Mouse (Mus musculus) liver, embryonic 14.5 days (tissue): Measurements from ENCODE around the gene Specc1l. TPM values are rescaled to one million over a fixed set of nuclear protein-coding genes. Genes with fewer than 3 reads are reported as not detected.

ENCODE experiments used
- ATAC-seq: fragments of 200-750 bp; cut with Nextera tagmentation; 2 replicates; pipeline ENCODE4 v1.8.0; 2017; ENCODE audit warnings: moderate number of reproducible peaks, mild to moderate bottlenecking, moderate library complexity; ENCODE audit not compliant: insufficient read depth
- DNase-seq, 3 experiments: peaks; one replicate each; pipeline ENCODE4 v3.0.0-alpha.2; 2012 to 2013; ENCODE audit warnings: low read depth in 3 of 3, low spot score in 3 of 3
- H3K27ac ChIP-seq: fragments of 300-500 bp; sonication (generic); 2 replicates; pipeline ENCODE4 v1.5.1; 2014; ENCODE audit warnings: moderate library complexity, mild to moderate bottlenecking, control low read depth, inconsistent platforms
- H3K27me3 ChIP-seq: fragments of 300-500 bp; sonication (generic); 2 replicates; pipeline ENCODE4 v1.6.1; 2014; ENCODE audit warnings: mild to moderate bottlenecking, low read length, moderate library complexity; ENCODE audit not compliant: control insufficient read depth, insufficient read depth
- H3K36me3 ChIP-seq: fragments of 300-500 bp; sonication (generic); replicated peaks from 2 replicates; pipeline ENCODE4 v1.6.1; 2014; ENCODE audit warnings: low read depth; ENCODE audit not compliant: control insufficient read depth, insufficient read depth
- H3K4me1 ChIP-seq, 2 experiments: fragments of 200-500 bp in 1 of 2; fragments of 300-500 bp in 1 of 2; sonication (generic) in 1 of 2; replicated peaks; 2 replicates each; pipeline ENCODE4 v1.6.1; 2012 to 2014; ENCODE audit warnings: antibody characterized with exemption in 1 of 2, inconsistent platforms in 1 of 2, low read length in 1 of 2; ENCODE audit not compliant: control insufficient read depth in 2 of 2, insufficient read depth in 2 of 2
- H3K4me2 ChIP-seq: fragments of 300-500 bp; sonication (generic); 2 replicates; pipeline ENCODE4 v1.6.1; 2014; ENCODE audit warnings: low read depth, mild to moderate bottlenecking, control low read depth, moderate library complexity
- H3K4me3 ChIP-seq, 2 experiments: fragments of 200-500 bp in 1 of 2; fragments of 300-500 bp in 1 of 2; sonication (generic) in 1 of 2; 2 replicates each; pipeline ENCODE4 v1.5.1; 2012 to 2014; ENCODE audit warnings: low read depth in 2 of 2, low read length in 2 of 2, mild to moderate bottlenecking in 2 of 2, control low read depth in 1 of 2, inconsistent platforms in 1 of 2, moderate library complexity in 1 of 2; ENCODE audit not compliant: insufficient read depth in 1 of 2
- H3K9ac ChIP-seq: fragments of 300-500 bp; sonication (generic); replicated peaks from 2 replicates; pipeline ENCODE4 v1.6.1; 2014; ENCODE audit warnings: mild to moderate bottlenecking, control low read depth, moderate library complexity
- H3K9me3 ChIP-seq: fragments of 300-500 bp; sonication (generic); 2 replicates; pipeline ENCODE4 v1.6.1; 2016; ENCODE audit warnings: low read length, mixed read lengths; ENCODE audit not compliant: control insufficient read depth
- CTCF ChIP-seq: IDR thresholded peaks from 2 replicates; pipeline ENCODE4 v1.5.1; 2016; ENCODE audit warnings: antibody characterized with exemption, low read depth, control low read depth
- EP300 ChIP-seq: IDR thresholded peaks from 2 replicates; pipeline ENCODE4 v1.6.1; 2016; ENCODE audit warnings: antibody characterized with exemption, low read depth
- WGBS: fragments of 180-500 bp; shearing (Covaris S2); extraction: QIAGEN DNeasy Blood & Tissue Kit; methylation state at CpG from one replicate; pipeline ENCODE4 v1.1.7; 2014; ENCODE audit not compliant: insufficient replicate concordance; 5-methylcytosine and 5-hydroxymethylcytosine counted together
- polyA plus RNA-seq, 2 experiments: library from polyadenylated mRNA; depleted of rRNA in 1 of 2; stranded (reverse) in 1 of 2; unstranded in 1 of 2; fragments of >200 nt; fragmentation: Nextera tagmentation in 1 of 2; extraction: Ambion mirVana in 1 of 2; gene quantifications; 2 replicates each; pipeline versions ENCODE4 v1.2.1 to v1.2.3; 2012 to 2014

Gene Specc1l
- polyA plus RNA-seq, 2 experiments = 3.1 to 3.9 TPM

DNA sequence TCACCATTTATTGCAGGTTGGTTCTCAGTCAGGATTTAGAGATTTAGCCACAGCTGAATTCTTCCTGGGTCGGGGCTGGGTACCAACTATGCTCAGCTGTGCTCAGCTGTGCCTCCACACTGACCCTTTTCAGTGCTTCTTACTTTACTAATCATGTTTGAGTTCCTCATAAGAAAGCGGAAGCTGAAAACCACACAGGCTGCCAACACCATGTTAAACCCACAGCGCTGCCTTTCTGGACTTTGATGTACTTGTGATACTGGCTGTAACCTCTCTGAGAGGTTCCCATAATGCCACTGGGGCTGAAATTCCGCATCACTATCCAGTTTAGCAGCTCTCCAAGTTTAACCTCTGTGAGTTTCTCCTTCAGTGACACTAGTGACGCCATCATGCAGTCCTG lies 70.8 kb downstream of the Specc1l start:
- TF ChIP-seq CTCF = no peak
- TF ChIP-seq EP300 = no peak
- Histone ChIP-seq H3K4me2 (no peak overlapping the region), H3K9ac (no peak overlapping the region), H3K9me3 (no peaks in the 10 kb centered on the region), H3K27ac (no peak overlapping the region), H3K36me3 (peaks cover 3% of the 10 kb centered on the region), H3K4me3 (no peak overlapping the region), H3K4me1 (no peaks in the 10 kb centered on the region), H3K27me3 (no peaks in the 10 kb centered on the region)
- no peak for ATAC-seq
- WGBS = 34% methylated on average over 5 of the region's 5 CpGs
- DNase-seq = no peak

DNA sequence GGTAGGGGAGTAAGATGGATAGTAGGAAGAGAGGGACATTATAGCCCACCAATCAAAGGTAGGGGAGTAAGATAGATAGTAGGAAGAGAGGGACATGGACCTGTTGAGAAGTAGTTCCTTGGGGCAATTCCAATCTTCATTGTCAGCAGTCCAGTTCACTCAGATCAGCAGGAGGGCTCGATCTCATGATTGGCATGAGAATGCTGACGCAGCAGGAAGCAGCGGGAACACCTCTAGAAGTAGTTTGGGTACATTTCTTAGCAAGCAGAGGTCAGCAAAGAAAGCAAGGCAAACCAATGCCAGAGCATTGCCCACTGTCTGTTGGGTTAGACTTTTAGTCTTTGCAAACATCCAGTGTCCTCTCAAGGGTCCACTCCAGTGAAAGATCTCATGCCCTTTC lies 71.9 kb downstream of the Specc1l start:
- Histone ChIP-seq H3K9ac (no peak overlapping the region), H3K9me3 (no peaks in the 10 kb centered on the region), H3K27me3 (no peaks in the 10 kb centered on the region), H3K4me1 (peaks cover 0 to 2% of the 10 kb centered on the region in 2 experiments; a peak in 1 of 4 replicates), H3K4me3 (no peak overlapping the region), H3K27ac (no peak overlapping the region), H3K36me3 (peaks cover 3% of the 10 kb centered on the region), H3K4me2 (no peak overlapping the region)
- no peak for TF ChIP-seq EP300
- TF ChIP-seq CTCF = no peak
- 81% methylated on average over 3 of the region's 3 CpGs for WGBS
- DNase-seq (no peak), ATAC-seq (no peak)

DNA sequence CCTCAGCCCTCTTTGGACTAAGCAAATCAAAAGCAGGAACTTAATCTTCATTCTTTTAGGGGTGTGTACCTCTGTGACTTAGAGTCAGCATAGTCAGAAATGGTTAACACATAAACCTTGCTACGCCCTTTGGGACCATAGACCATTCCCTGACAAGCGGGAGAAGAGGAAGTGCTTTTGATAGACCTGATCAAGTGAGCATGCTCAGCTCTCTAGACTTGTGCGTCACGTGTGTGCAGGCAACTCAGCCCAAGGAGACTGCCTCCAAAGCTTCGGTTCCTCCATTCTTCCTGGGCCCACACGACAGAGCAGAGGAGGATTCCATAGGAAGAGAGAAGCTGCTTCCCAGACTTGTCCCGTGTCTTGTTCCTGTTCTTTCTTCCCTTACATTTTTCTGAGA lies 76.7 kb downstream of the Specc1l start:
- no peaks in the 10 kb centered on the region for H3K9me3 ChIP-seq
- H3K4me2 ChIP-seq = no peak overlapping the region
- no peak overlapping the region for H3K27ac ChIP-seq
- no peak for DNase-seq
- no peak for ATAC-seq
- 50% methylated on average over 7 of the region's 7 CpGs for WGBS
- H3K4me1 ChIP-seq = peaks cover 4 to 5% of the 10 kb centered on the region in 2 experiments; a peak in 3 of 4 replicates
- no peaks in the 10 kb centered on the region for H3K36me3 ChIP-seq
- no peaks in the 10 kb centered on the region for H3K27me3 ChIP-seq
- H3K9ac ChIP-seq = no peak overlapping the region
- H3K4me3 ChIP-seq = no peak overlapping the region
- TF ChIP-seq CTCF (no peak), EP300 (no peak)

DNA sequence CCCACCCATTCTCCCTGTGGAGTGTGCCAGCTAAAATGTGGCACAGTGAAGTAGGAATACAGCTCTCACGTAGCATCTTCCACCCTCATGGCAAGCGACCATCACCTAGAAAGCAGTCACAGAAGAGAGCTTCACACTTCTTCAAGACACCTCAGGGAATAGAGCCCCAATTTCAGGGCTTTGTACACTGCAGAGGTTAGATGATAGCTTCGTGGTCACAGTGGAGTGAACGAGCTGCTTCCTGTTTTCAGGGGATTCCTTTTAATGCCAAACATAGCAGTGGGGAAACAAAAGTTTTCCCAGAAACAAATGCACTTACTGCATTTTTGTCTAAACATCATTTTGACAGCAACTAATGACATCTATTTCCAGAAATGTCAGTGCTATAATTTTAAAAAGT lies 77.5 kb downstream of the Specc1l start:
- ATAC-seq = no peak
- no peak for DNase-seq
- H3K27ac ChIP-seq = no peak overlapping the region
- H3K4me2 ChIP-seq = no peak overlapping the region
- WGBS = 36% methylated on average over 4 of the region's 4 CpGs
- H3K9me3 ChIP-seq = no peaks in the 10 kb centered on the region
- H3K27me3 ChIP-seq = no peaks in the 10 kb centered on the region
- no peak overlapping the region for H3K9ac ChIP-seq
- TF ChIP-seq CTCF (no peak), EP300 (no peak)
- H3K4me1 ChIP-seq = peaks cover 4 to 5% of the 10 kb centered on the region in 2 experiments; a peak in 3 of 4 replicates
- no peak overlapping the region for H3K4me3 ChIP-seq
- no peaks in the 10 kb centered on the region for H3K36me3 ChIP-seq

DNA sequence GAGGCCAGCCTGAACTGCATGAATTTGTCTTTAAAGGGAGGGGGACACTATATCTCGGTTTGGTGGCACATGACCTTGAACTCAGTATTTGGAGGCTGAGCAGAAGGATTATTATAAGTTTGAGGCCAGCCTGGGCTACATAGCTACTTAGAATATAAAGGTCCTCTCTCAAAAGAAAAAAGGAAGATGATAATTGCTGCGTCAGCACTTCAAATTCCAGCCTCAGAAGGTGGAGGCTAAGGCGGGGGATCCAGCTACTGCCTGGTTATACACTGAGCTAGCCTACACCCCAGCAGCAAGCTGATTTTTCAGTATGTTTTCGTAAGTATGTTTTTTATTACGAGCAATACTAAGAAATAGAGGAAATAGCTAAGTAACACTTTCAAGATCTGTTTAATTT lies 78.8 kb downstream of the Specc1l start:
- no peak for ATAC-seq
- H3K4me3 ChIP-seq = no peak overlapping the region
- TF ChIP-seq EP300 = no peak
- TF ChIP-seq CTCF = no peak
- no peak overlapping the region for H3K9ac ChIP-seq
- no peaks in the 10 kb centered on the region for H3K9me3 ChIP-seq
- no peak overlapping the region for H3K4me2 ChIP-seq
- DNase-seq = no peak
- no peaks in the 10 kb centered on the region for H3K27me3 ChIP-seq
- 69% methylated on average over 5 of the region's 5 CpGs for WGBS
- peaks cover 4 to 5% of the 10 kb centered on the region in 2 experiments; a peak in 3 of 4 replicates for H3K4me1 ChIP-seq
- no peaks in the 10 kb centered on the region for H3K36me3 ChIP-seq
- no peak overlapping the region for H3K27ac ChIP-seq
